Mouse (Mus musculus) effector memory CD4-positive, alpha-beta T cell, adult 7 months (primary cell): Measurements from ENCODE around the gene Gm3115. TPM values are rescaled to one million over a fixed set of nuclear protein-coding genes. Genes with fewer than 3 reads are reported as not detected.

Experiments used
- polyA plus RNA-seq: library from polyadenylated mRNA; unstranded; fragments of 100-300 nt; shearing (Covaris generic); gene quantifications from one replicate; pipeline ENCODE4 v1.2.1, GENCODE M21; 2017

The Gm3115 gene
- not detected for polyA plus RNA-seq

GRCm38 (mm10) chr14:4083820-4084219 is at the start of gene Gm3115:
Gene Gm3115 (plus strand): TSS chr14:4084120.

GRCm38 (mm10) chr14:4110426-4110825 is 26.5 kb downstream of the Gm3115 start, which contains the start of gene Gm8108:
Gene Gm8108 (plus strand): TSS chr14:4110526.

Other genes starting within 250 kb of the Gm3115 start
- gene Gm3033, start 237.9 kb upstream of the Gm3115 start, polyA plus RNA-seq: not detected
- not detected for gene Gm2916, start 199.9 kb upstream of the Gm3115 start, polyA plus RNA-seq
- gene Gm3029, start 152.4 kb upstream of the Gm3115 start, polyA plus RNA-seq: not detected
- not detected for gene Gm3095, start 120.6 kb upstream of the Gm3115 start, polyA plus RNA-seq
- not detected for gene Gm3099, start 85.7 kb upstream of the Gm3115 start, polyA plus RNA-seq
- gene Gm5796, start 60.2 kb upstream of the Gm3115 start, polyA plus RNA-seq: not detected
- gene Gm8108, start 26.4 kb downstream of the Gm3115 start, polyA plus RNA-seq: not detected
- not detected for gene Gm3127, start 80.9 kb downstream of the Gm3115 start, polyA plus RNA-seq
- not detected for gene Gm2974, start 98.5 kb downstream of the Gm3115 start, polyA plus RNA-seq
- gene Gm3138, start 165.5 kb downstream of the Gm3115 start, polyA plus RNA-seq: not detected
- not detected for gene Gm3149, start 233.2 kb downstream of the Gm3115 start, polyA plus RNA-seq